Mouse (Mus musculus) bone marrow macrophage, adult 2 months (primary cell): ENCODE results near the gene Pik3cb. TPM values are rescaled to one million over a fixed set of nuclear protein-coding genes. Genes with fewer than 3 reads are reported as not detected.
A peak's percentile ranks its signal among the peaks of the same experiment; 100 is the strongest.

Experiments
- H3K27ac ChIP-seq: 2 replicates; pipeline ENCODE4 v1.5.1; 2012; ENCODE audit warnings: low read depth, low read length; ENCODE audit not compliant: insufficient read depth
- H3K4me1 ChIP-seq: 2 replicates; pipeline ENCODE4 v1.6.1; 2012; ENCODE audit warnings: low read length; ENCODE audit not compliant: control insufficient read depth, insufficient read depth
- H3K4me3 ChIP-seq: 2 replicates; pipeline ENCODE4 v1.5.1; 2012; ENCODE audit warnings: mild to moderate bottlenecking, low read length, moderate library complexity; ENCODE audit not compliant: insufficient read depth
- CTCF ChIP-seq: IDR thresholded peaks from 2 replicates; pipeline ENCODE4 v1.5.1; 2012; ENCODE audit warnings: low read depth, mild to moderate bottlenecking, low read length, moderate library complexity
- POLR2A ChIP-seq: IDR thresholded peaks from 2 replicates; pipeline ENCODE4 v1.6.1; 2012; ENCODE audit warnings: mild to moderate bottlenecking, low read depth, low read length, borderline replicate concordance
- polyA plus RNA-seq: library from polyadenylated mRNA; stranded (reverse); fragments of >200 nt; gene quantifications from 2 replicates; pipeline ENCODE4 v1.2.4, GENCODE M21; 2012; ENCODE audit not compliant: missing spikeins, insufficient read depth, insufficient read length

Gene Pik3cb
- 13.4 and 15.6 TPM in 2 replicates for polyA plus RNA-seq

DNA sequence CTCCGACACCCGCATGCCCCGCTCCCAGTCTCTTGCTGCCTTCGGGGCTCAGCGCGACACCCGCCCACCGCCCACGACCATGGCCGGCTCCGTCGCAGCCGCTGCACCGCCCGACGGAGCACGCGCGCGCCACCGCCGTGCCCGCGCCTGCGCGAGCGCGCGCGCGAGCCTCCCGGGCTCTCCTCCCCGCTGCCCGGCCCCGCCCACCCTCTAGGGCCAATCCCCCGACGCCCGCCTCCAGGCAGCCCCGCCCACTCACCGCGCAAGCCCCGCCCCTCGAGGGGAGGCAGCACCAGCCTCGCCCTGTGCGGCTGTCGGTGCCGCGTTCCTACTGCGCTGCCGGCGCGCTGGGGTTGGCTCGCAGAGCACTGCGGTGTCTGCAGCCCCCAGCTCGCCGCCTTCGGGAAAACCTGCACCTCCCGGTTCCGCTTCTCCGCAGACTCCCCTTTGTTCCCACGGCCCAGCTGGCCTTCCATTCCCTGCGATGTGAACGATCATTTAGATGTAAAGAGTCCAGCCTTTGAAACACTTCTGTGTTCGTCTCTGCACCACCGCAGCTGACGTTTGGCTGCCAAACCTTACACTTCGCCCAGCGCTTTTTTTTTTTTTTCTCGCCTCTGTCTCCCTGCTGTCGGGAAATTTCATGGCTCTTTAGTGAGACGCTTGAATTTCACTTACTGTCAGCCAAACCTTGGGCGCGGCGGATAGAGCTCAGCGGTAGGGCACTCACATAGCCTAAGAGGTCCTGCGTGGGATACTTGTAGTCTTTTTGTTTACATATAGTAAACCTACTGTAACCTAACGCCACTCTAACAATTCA lies at the start of gene Pik3cb:
TSS of gene Pik3cb (minus strand) at position 559 of the 820 bp plus-strand sequence.
- peak within 1 kb of the TSS; percentile 98 for H3K4me3 ChIP-seq
- TF ChIP-seq POLR2A (no peak), CTCF (no peak)
- H3K27ac ChIP-seq: peak within 1 kb of the TSS; percentile 78
- peaks cover 36% of the 10 kb centered on the region for H3K4me1 ChIP-seq

GRCm38 (mm10) chr9:99183043-99183670 lies 42.7 kb upstream of the Pik3cb start:
- Histone ChIP-seq H3K4me3 (peak overlapping the region; percentile 39), H3K27ac (peak overlapping the region; percentile 90), H3K4me1 (peaks cover 43% of the 10 kb centered on the region)
- TF ChIP-seq CTCF: no peak

- TF ChIP-seq POLR2A: no peak
- TF ChIP-seq CTCF: no peak
- Histone ChIP-seq H3K4me1 (peaks cover 40% of the 10 kb centered on the region), H3K4me3 (peak overlapping the region; percentile 31), H3K27ac (peak overlapping the region; percentile 90)
Measured at GRCm38 (mm10) chr9:99182121-99182520, 41.7 kb upstream of the Pik3cb start.

GRCm38 (mm10) chr9:99180272-99180671 lies 39.9 kb upstream of the Pik3cb start:
- H3K4me1 ChIP-seq: peaks cover 38% of the 10 kb centered on the region
- TF ChIP-seq CTCF: no peak
- TF ChIP-seq POLR2A: no peak
- peak overlapping the region; percentile 53 for H3K27ac ChIP-seq
- peak overlapping the region; percentile 7; the same call in 1 of the 2 replicates for H3K4me3 ChIP-seq

GRCm38 (mm10) chr9:99178736-99179135 lies 38.3 kb upstream of the Pik3cb start:
- no peak overlapping the region for H3K27ac ChIP-seq
- TF ChIP-seq CTCF (no peak), POLR2A (no peak)
- no peak overlapping the region for H3K4me3 ChIP-seq
- peaks cover 36% of the 10 kb centered on the region for H3K4me1 ChIP-seq

GRCm38 (mm10) chr9:99175774-99176173 lies 35.4 kb upstream of the Pik3cb start:
- Histone ChIP-seq H3K27ac (no peak overlapping the region), H3K4me1 (peaks cover 20% of the 10 kb centered on the region)
- TF ChIP-seq CTCF (no peak), POLR2A (no peak)

DNA sequence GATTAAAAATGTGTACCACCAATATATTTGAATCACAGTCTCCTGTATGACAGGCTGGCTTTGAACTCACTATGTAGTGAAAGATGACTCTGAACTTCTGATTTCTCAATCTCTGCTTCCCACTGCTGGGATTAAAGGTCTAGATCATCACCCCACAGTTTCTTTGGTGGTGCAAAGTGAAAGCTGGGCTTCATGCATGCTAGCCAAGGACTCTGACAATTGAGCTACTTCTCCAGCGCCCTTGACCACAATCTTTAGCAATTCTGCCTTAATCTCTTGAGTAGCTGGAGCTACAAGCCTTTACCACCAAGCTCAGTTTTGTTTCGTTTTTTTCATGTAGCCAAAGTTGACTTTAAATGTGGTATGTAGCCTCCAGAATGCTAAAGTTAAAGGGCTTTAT lies 32.4 kb upstream of the Pik3cb start:
- Histone ChIP-seq H3K4me1 (peaks cover 12% of the 10 kb centered on the region), H3K27ac (no peak overlapping the region), H3K4me3 (no peak overlapping the region)
- TF ChIP-seq POLR2A (no peak), CTCF (no peak)

More at GRCm38 (mm10) chr9:99175774-99176173, 35.4 kb upstream of the Pik3cb start:
- H3K4me3 ChIP-seq: no peak overlapping the region

DNA sequence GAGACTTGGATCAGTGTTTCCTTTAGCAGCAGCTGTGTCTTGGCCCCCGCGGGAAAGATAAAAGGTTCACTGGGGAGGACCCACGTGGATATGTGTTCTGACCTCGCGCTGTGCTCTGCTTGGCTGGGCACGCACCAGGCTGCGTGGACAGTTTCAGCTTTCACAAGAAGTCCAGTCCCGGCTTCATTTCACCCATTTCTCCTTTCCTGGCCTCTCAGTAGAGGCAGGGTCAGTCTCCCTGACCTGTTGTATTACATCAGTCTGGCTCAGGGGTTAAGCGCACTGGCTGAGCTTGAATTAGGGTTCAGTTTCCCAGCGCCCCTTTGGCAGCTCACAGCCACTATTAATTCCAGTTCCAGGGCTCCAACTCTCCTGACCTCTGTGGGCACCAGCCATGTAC lies 30.8 kb upstream of the Pik3cb start:
- H3K27ac ChIP-seq: no peak overlapping the region
- H3K4me1 ChIP-seq: peaks cover 17% of the 10 kb centered on the region
- H3K4me3 ChIP-seq: no peak overlapping the region
- no peak for TF ChIP-seq CTCF

DNA sequence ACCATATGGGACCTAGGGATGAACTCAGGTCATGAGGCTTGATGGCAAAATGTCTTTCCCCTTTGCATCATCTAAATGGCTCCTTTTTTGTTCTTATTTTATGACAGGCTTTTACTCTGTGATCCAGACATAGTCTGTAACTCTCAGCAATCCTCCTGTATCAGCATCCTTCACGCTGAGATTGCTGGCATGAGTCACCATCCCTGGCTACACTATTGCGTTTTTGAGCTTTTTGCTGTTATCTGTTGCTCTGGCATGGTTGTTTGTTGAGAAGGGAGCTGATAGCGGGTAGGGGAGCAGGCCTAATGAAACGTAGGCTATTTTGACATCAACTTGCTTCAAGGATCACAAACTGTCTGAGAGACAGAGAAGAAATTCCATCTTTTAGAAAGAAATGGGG lies 28.6 kb upstream of the Pik3cb start:
- no peak for TF ChIP-seq POLR2A
- TF ChIP-seq CTCF: no peak
- no peak overlapping the region for H3K4me3 ChIP-seq
- no peak overlapping the region for H3K27ac ChIP-seq
- H3K4me1 ChIP-seq: peaks cover 35% of the 10 kb centered on the region

- Histone ChIP-seq H3K27ac (no peak overlapping the region), H3K4me1 (peaks cover 41% of the 10 kb centered on the region), H3K4me3 (no peak overlapping the region)
- TF ChIP-seq CTCF (no peak), POLR2A (no peak)
Measured at GRCm38 (mm10) chr9:99166946-99167345, 26.5 kb upstream of the Pik3cb start.
